Mouse (Mus musculus): ENCODE measurements at regions not wholly inside any gene's neighbourhood (a gene's known extent, or its start where the extent isn't known, plus 50 kb on each side); places are given as distances from the start of the nearest gene placed in this dataset.
A peak's percentile ranks its signal among the peaks of the same experiment; 100 is the strongest.

- no peak for DNase-seq (ENCODE audit: extremely low read depth, low read depth, low spot score)
These were observed 131.2 kb upstream of the Lef1 start for GRCm38 (mm10) chr3:130978986-130979642.

GRCm38 (mm10) chr3:130977921-130978700, 132.2 kb upstream of the Lef1 start:
- DNase-seq (ENCODE audit: extremely low read depth, low read depth, low spot score): no peak

- DNase-seq (ENCODE audit: extremely low read depth, low read depth, low spot score): no peak
These were observed 134.1 kb upstream of the Lef1 start for GRCm38 (mm10) chr3:130976206-130976605.

- DNase-seq (ENCODE audit: extremely low read depth, low read depth, low spot score): no peak
These were observed 135.0 kb upstream of the Lef1 start for GRCm38 (mm10) chr3:130975291-130975690.

GRCm38 (mm10) chr3:130972126-130972525, 138.1 kb upstream of the Lef1 start:
- no peak for DNase-seq (ENCODE audit: extremely low read depth, low read depth, low spot score)

GRCm38 (mm10) chr3:130965275-130965674, 145.0 kb upstream of the Lef1 start:
- DNase-seq (ENCODE audit: extremely low read depth, low read depth, low spot score): no peak

- DNase-seq (ENCODE audit: extremely low read depth, low read depth, low spot score): no peak
These were observed 146.2 kb upstream of the Lef1 start for GRCm38 (mm10) chr3:130964088-130964487.

GRCm38 (mm10) chr3:130963625-130964024, 146.6 kb upstream of the Lef1 start:
- DNase-seq (ENCODE audit: extremely low read depth, low read depth, low spot score): no peak

- DNase-seq (ENCODE audit: extremely low read depth, low read depth, low spot score): no peak
These were observed 147.4 kb upstream of the Lef1 start for GRCm38 (mm10) chr3:130962701-130963472.

GRCm38 (mm10) chr3:130962151-130962633, 148.1 kb upstream of the Lef1 start:
- DNase-seq (ENCODE audit: extremely low read depth, low read depth, low spot score): no peak

GRCm38 (mm10) chr3:130961704-130962103, 148.6 kb upstream of the Lef1 start:
- DNase-seq (ENCODE audit: extremely low read depth, low read depth, low spot score): no peak

- DNase-seq (ENCODE audit: extremely low read depth, low read depth, low spot score): peak; percentile 91
These were observed 154.3 kb upstream of the Lef1 start for GRCm38 (mm10) chr3:130955958-130956357.

- DNase-seq (ENCODE audit: extremely low read depth, low read depth, low spot score): no peak
These were observed 158.9 kb upstream of the Lef1 start for GRCm38 (mm10) chr3:130951381-130951780.

- no peak for DNase-seq (ENCODE audit: extremely low read depth, low read depth, low spot score)
These were observed 159.4 kb upstream of the Lef1 start for GRCm38 (mm10) chr3:130950872-130951271.

GRCm38 (mm10) chr3:130947880-130948279, 162.4 kb upstream of the Lef1 start:
- no peak for DNase-seq (ENCODE audit: extremely low read depth, low read depth, low spot score)

GRCm38 (mm10) chr3:130947277-130947606, 163.0 kb upstream of the Lef1 start:
- no peak for DNase-seq (ENCODE audit: extremely low read depth, low read depth, low spot score)

- no peak for DNase-seq (ENCODE audit: extremely low read depth, low read depth, low spot score)
These were observed 163.5 kb upstream of the Lef1 start for GRCm38 (mm10) chr3:130946576-130947276.

- DNase-seq (ENCODE audit: extremely low read depth, low read depth, low spot score): no peak
These were observed 164.3 kb upstream of the Lef1 start for GRCm38 (mm10) chr3:130945861-130946449.

- no peak for DNase-seq (ENCODE audit: extremely low read depth, low read depth, low spot score)
These were observed 164.9 kb upstream of the Lef1 start for GRCm38 (mm10) chr3:130945396-130945795.

GRCm38 (mm10) chr3:130944241-130944640, 166.0 kb upstream of the Lef1 start:
- no peak for DNase-seq (ENCODE audit: extremely low read depth, low read depth, low spot score)
